Mouse (Mus musculus) olfactory bulb, adult 2 months (tissue): ENCODE measurements around the gene Slc51b.

ENCODE experiments used
- CTCF ChIP-seq: fragments of 200-500 bp; IDR thresholded peaks from 2 replicates; pipeline ENCODE4 v1.5.1; 2012; ENCODE audit warnings: low read depth, mild to moderate bottlenecking, low read length, moderate library complexity; ENCODE audit not compliant: insufficient read depth
- POLR2A ChIP-seq: fragments of 200-500 bp; IDR thresholded peaks from 2 replicates; pipeline ENCODE4 v1.6.1; 2012; ENCODE audit warnings: mild to moderate bottlenecking, low read depth, low read length, moderate library complexity; ENCODE audit not compliant: insufficient read depth

DNA sequence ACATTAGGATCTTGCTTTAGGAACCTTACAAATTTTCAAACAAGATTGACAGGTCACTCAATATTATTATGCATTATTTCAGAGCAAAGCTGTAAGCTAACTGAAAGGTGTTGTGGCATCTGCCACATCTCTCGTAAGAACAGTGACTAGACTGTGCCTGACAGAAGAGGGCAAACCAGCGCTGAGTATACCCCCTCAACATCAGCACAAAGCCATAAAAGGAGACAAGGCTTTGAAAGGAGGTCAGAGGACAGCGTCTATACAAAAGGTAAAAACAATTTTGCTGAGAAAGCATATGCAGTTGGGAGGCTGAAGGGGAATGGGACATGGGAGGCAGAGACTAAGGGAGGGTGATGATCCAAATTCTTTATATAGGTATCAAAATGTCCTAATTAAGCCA is 37.4 kb upstream of the Slc51b start:
- no peak for TF ChIP-seq CTCF
- TF ChIP-seq POLR2A = no peak
